Mouse (Mus musculus) liver, embryonic 14.5 days (tissue): ENCODE data around the gene Xylt1.

Experiments used
- CTCF ChIP-seq: IDR thresholded peaks from 2 replicates; pipeline ENCODE4 v1.5.1; 2016; ENCODE audit warnings: antibody characterized with exemption, low read depth, control low read depth
- EP300 ChIP-seq: IDR thresholded peaks from 2 replicates; pipeline ENCODE4 v1.6.1; 2016; ENCODE audit warnings: antibody characterized with exemption, low read depth

DNA sequence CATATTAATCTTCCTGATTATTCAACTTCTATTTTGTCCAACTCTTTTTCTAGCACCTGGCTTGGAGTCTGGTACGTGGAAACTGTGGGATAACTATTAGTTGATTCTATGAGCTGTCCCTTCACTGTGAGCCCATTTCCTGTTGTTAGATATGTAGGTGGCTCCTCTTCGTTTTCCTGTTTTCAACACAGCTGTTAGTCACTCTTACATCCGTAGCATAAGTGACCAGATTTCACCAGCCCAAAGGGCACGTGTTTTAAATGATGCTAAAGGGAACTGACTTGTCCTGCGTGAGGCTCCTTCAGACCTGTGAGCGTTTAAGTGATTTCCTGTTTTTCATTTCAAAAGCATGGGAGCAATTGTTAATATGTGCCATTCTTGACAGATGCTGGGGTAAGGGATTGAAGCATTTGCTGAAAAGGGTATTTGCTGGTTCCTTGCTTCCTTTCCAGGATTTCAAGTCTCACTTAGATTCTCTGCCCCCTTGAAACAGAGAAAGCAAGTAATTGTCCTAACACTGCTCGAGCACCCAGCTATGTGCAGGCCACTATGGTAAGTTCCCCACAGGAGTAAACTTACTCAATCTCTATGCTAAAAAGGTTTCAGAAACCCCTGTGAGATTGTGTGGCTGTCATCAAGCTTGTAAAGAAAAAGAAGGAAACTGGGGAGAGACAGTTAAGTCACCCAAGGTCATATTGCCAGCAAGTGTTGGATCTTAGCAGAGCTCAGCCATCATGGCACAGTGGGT, 105.8 kb downstream of the Xylt1 start:
- TF ChIP-seq CTCF (no peak), EP300 (no peak)
